Mouse (Mus musculus): Measurements from ENCODE around the gene Rps7.

- TF ChIP-seq CTCF (IDR thresholded peaks at IDR 0.05; ENCODE audit: low read depth, low read length) (no peak), POLR2A (IDR thresholded peaks at IDR 0.05; ENCODE audit: extremely low read depth, insufficient read depth, low read length) (no peak)
These were observed 31.0 kb upstream of the Rps7 start for GRCm38 (mm10) chr12:28666734-28667133.

All from liver, adult 2 months (tissue).